Mouse (Mus musculus): Measurements from ENCODE around the gene Mcl1.
"Not testable (repeated sequence)": the region's sequence is repeated elsewhere in the genome, so short reads cannot be mapped to it uniquely, and the experiment has no call there.

Mcl1 gene

GRCm38 (mm10) chr3:95651033-95651373 is 7.6 kb upstream of the Mcl1 start:
- no peak for DNase-seq

DNA sequence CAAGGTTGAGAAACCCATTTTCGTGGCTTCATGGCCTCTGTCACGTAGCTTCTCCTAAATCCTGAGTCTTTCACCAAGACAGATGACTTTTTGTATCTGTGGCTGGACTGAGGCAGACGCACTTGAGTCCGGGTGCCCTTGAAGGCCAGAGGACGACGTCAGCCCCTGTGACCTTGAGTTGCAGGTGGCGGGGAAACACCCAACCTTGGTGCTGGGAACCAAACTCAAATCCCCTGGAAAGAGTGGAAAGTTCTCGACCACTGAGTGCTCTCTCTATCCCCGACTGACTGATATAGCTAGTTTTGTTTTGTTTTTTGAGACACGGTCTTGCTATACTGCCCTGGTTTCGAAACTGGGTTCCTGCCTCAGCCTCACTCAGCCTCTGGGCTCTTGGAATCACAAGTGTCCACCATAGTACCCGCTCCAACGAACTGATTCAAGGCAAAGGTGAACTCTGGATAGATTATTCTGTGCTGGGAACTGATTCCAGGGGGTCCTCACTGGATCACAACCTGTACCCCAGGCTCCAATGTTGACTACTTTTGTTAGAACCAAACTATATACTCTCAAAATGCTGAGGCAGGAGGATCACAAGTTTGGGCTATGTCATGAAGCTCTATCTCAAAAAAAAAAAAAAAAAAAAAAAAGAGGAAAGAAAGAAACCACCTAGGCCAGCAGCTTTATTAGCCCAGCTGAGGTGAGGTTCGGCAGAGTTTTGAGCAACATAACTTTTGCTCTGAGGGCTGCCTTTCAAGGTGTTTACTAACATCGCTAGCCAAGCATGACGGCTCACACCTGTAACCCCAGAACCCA is 7.0 kb upstream of the Mcl1 start:
- no peak for DNase-seq

- DNase-seq, result no peak
Measured at GRCm38 (mm10) chr3:95652204-95652811, 6.3 kb upstream of the Mcl1 start.

- DNase-seq, result no peak
Measured at GRCm38 (mm10) chr3:95652871-95653270, 5.7 kb upstream of the Mcl1 start.

DNA sequence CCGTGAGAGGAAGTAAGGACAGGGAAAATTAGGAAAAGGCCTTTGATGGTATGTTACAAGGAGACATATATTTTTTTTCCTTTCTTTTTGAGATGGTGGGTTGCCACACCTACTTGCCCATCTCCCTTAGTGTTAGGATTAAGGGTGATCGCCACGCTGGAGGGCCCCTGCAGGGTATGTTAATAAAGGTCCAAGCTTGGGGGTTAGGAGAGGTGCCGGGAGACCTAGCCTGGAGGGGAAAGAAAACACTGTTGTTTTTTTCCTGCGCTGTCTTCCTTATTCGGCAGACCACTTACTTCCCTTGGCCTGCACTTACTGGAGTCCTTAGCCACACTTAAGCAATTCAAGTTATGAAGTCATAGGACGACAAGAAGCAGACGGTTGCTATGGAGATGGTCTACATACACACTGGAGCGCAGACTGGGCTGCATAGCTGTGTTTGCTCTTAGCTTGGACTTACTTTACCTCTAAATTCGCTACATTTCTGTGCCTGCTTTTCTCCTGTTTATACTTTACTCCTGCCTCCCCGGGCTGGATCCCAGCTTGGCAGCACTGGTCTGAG is 5.0 kb upstream of the Mcl1 start:
- DNase-seq, result no peak

GRCm38 (mm10) chr3:95654371-95654770 is 4.2 kb upstream of the Mcl1 start:
- DNase-seq, result not testable (repeated sequence)

- no peak for DNase-seq
Measured at GRCm38 (mm10) chr3:95655437-95655836, 3.2 kb upstream of the Mcl1 start.

DNA sequence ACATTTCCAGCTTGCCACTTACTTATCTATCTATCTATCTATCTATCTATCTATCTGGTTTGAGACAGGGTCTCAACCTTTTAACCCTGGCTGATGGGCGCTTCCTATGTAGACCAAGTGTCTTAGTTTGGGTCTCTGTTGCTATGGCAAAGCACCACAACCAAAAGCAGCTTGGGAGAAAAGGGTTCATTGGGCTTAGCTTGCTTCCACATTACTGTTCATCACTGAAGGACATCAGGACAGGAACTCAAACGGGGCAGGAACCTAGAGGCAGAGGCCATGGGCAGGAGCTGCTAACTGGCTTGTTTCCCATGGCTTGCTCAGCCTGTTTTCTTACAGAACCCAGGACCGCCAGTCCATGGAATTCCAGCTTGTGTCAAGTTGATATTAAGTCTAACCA is 1.5 kb upstream of the Mcl1 start:
- no peak for DNase-seq

DNA sequence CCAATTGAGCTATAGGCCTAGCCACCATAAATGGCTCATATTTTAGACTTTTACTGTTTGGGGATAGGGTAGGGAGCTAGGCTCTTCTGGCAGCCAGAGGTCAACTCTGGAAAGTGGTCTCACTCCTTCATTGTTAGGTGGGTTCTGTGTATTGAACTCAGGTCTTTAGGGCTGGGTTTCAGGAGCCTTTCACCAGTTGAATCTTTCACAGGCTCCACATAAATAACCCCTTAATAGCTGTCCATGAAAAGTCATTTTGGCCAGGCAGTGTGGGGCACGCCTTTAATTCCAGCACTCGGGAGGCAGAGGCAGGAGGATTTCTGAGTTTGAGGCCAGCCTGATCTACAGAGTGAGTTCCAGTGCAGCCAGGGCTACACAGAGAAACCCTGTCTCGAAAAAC is 877 bp upstream of the Mcl1 start:
- no peak for DNase-seq

- DNase-seq, result peak; percentile 64
Measured at GRCm38 (mm10) chr3:95658868-95659712, 502 bp downstream of the Mcl1 start.

- DNase-seq, result no peak
Measured at GRCm38 (mm10) chr3:95659948-95660347, 1.4 kb downstream of the Mcl1 start.

- DNase-seq, result no peak
Measured at GRCm38 (mm10) chr3:95660788-95661478, 2.3 kb downstream of the Mcl1 start.

GRCm38 (mm10) chr3:95661945-95662715 is 3.5 kb downstream of the Mcl1 start:
- DNase-seq, result no peak

- DNase-seq, result no peak
Measured at GRCm38 (mm10) chr3:95662724-95663449, 4.3 kb downstream of the Mcl1 start.

GRCm38 (mm10) chr3:95663486-95663885 is 4.9 kb downstream of the Mcl1 start:
- DNase-seq, result no peak

DNA sequence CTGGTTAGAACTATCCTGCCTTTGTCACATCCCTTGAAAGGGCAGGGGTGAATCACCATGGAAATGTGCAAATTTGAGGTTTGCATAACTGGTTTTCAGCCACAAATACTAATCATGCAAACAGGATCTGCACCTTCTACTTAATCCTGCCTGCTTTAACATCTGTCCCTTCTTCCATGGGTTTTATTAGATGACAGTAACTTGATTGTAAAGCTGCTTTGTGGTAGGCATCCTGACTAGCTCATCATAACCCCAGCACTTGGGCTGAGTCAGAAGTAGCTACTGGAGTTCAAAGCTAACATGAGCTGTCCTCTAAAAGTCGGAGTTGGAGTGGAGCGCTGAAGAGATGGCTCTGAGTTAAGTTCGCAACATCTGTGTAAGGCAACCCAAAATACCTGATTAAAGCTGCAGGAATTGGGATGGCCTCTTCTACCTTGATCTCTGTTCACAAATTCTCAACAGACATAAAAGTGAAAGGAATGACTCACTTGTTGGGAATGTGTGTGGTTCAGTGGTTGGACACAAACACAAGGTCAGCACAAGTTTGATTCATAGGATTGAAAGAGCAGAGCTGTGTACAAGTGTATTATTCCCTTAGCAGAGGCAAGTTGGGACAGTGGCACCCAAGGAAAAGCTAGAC is 5.5 kb downstream of the Mcl1 start:
- no peak for DNase-seq

DNA sequence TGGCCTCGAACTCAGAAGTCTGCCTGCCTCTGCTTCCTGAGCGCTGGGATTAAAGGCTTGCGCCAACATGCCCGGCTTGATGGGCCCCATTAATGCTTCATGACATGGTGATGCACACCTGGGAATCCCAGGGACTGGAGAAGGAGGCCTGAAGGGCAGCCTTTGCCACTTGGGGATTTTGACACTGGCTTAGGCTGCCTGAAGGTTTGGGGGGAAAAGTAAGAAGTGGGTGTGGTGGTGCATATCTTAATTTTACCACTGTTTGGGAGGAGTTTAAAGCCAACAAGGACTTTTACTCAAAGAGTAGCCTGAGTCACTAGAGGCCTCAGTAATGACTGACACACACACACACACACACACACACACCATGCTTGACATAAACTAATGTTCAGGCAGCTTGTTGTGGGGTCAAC is 6.4 kb downstream of the Mcl1 start:
- no peak for DNase-seq

- DNase-seq, result no peak
Measured at GRCm38 (mm10) chr3:95666124-95666844, 7.7 kb downstream of the Mcl1 start.

DNA sequence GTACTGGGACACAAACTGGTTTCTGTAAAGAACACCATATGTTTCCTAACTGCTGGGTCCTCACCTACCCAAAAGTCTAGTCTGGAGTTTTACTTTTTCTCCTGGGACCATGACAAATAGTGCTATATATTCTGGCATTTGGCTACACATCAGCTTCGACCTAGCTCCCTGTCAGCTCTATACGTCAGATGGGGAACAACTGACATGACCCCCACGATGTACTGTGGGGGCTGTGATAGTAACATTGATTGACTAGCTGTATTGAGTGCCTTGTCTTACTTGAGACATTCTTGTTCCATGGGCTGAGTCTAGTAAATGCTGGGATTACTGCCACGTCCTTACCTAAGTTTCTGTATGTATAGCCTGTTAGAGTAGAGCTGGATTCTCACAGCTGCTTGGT is 8.9 kb downstream of the Mcl1 start:
- no peak for DNase-seq

DNA sequence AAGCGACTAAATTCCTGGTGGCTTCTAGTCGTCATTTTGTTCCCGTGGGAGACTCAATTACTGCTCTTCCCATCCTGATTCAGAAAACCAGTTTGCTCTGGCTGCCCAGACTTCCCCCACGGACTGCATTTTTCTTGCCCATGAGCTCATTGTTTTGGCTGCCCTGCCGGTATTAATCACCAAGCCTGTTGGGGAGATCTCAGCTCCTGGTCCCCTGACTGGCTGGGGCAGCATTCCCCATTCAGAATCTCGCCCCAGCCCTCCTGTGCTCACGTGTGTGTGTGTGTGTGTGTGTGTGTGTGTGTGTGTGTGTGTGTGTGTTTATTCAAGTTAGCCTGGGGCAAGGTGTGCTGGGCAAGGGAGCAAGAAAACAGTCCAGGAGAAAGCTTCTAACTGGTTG is 9.4 kb downstream of the Mcl1 start:
- peak; percentile 51 for DNase-seq
